Comparison of ENCODE assay signal across 8 mouse cellular contexts in the genomic region with DNA sequence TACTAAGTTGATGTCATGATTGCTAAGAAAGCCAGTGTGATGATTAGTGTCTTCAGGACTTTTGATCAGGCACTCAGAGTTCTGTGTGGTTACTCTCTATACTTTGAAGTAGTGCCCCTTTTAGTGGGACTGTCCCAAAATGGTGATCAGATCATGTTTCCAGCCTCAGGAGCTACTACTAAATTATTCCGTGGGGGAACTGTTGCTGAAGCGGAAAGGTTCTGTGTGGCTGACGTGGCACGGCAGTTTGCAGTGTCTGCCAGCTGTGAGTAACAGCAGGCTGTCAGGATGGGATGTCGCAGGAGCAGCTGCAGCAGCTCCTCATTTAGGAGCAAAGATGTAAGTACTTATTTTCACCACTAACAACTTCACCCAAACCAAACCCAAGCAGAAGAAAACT. TPM values are rescaled to one million over a fixed set of nuclear protein-coding genes. Genes with fewer than 3 reads are reported as not detected.
DNase-seq lines count a peak whose midpoint lies in the region; ATAC-seq and TF ChIP-seq lines count a peak whose summit lies in the region.

TSS of gene Sec16b (plus strand) at position 207 of the 400 bp plus-strand sequence.

- intact Hi-C loops in heart, postnatal 25 days (cut with DNase I): no loop called here

- no peak for TF ChIP-seq CTCF in midbrain, postnatal 0 days (IDR thresholded peaks at IDR 0.05)

- H3K36me3 ChIP-seq in midbrain, postnatal 0 days (ENCODE audit: insufficient read depth, low read length): no peaks in the 10 kb centered on the region
- no peaks in the 10 kb centered on the region for H3K36me3 ChIP-seq in midbrain, embryonic 13.5 days
- no peaks in the 10 kb centered on the region for H3K36me3 ChIP-seq in embryonic facial prominence, embryonic 11.5 days (replicated peaks; ENCODE audit: control insufficient read depth, insufficient read depth, low read depth, low read length)

- peak; percentile 49 for DNase-seq in midbrain, postnatal 0 days (ENCODE audit: low spot score)
- peak; percentile 59 for DNase-seq in embryonic facial prominence, embryonic 11.5 days (ENCODE audit: low spot score)
- peak; percentile 37 for DNase-seq in heart, postnatal 25 days (ENCODE audit: low spot score)
- peak; percentile 69 for DNase-seq in lung, postnatal 10 days
- DNase-seq in frontal cortex, postnatal 36 days (ENCODE audit: low spot score in 2 of 2): no peak
- no peak for DNase-seq in left cerebral cortex, adult 9 months (ENCODE audit: low spot score in 2 of 2)
- DNase-seq in cerebellum, postnatal 4 days (ENCODE audit: low spot score in 2 of 2): no peak

- no peaks in the 10 kb centered on the region for H3K9me3 ChIP-seq in midbrain, postnatal 0 days (ENCODE audit: low read length)
- no peaks in the 10 kb centered on the region for H3K9me3 ChIP-seq in midbrain, embryonic 13.5 days
- no peaks in the 10 kb centered on the region for H3K9me3 ChIP-seq in embryonic facial prominence, embryonic 11.5 days (replicated peaks; ENCODE audit: control insufficient read depth, low read length)

- H3K9ac ChIP-seq in midbrain, postnatal 0 days (replicated peaks; ENCODE audit: low read length, poor library complexity, severe bottlenecking): no peak within 1 kb of the TSS
- H3K9ac ChIP-seq in midbrain, embryonic 13.5 days (replicated peaks): no peak within 1 kb of the TSS
- no peak within 1 kb of the TSS for H3K9ac ChIP-seq in embryonic facial prominence, embryonic 11.5 days (replicated peaks; ENCODE audit: low read length)

- H3K27me3 ChIP-seq in midbrain, postnatal 0 days (ENCODE audit: insufficient read depth, low read length): no peaks in the 10 kb centered on the region
- H3K27me3 ChIP-seq in midbrain, embryonic 13.5 days: no peaks in the 10 kb centered on the region
- no peaks in the 10 kb centered on the region for H3K27me3 ChIP-seq in embryonic facial prominence, embryonic 11.5 days (ENCODE audit: control insufficient read depth, insufficient read depth, low read length)

- WGBS in midbrain, postnatal 0 days: 16% methylated on average over 5 of the region's 5 CpGs
- 28% methylated on average over 5 of the region's 5 CpGs for WGBS in midbrain, embryonic 13.5 days
- WGBS in embryonic facial prominence, embryonic 11.5 days: 24% methylated on average over 5 of the region's 5 CpGs

- 0 out of 2 replicates have a peak, but pooled peaks cover 2% of the 10 kb centered on the region for H3K4me1 ChIP-seq in midbrain, postnatal 0 days (ENCODE audit: insufficient read depth, low read length)
- H3K4me1 ChIP-seq in midbrain, embryonic 13.5 days (replicated peaks): peaks cover 15% of the 10 kb centered on the region
- no peaks in the 10 kb centered on the region for H3K4me1 ChIP-seq in embryonic facial prominence, embryonic 11.5 days (ENCODE audit: control insufficient read depth, insufficient read depth, low read length)

- no peak within 1 kb of the TSS for H3K27ac ChIP-seq in midbrain, postnatal 0 days (ENCODE audit: low read depth, low read length)
- no peak within 1 kb of the TSS for H3K27ac ChIP-seq in midbrain, embryonic 13.5 days
- no peak within 1 kb of the TSS for H3K27ac ChIP-seq in embryonic facial prominence, embryonic 11.5 days (replicated peaks; ENCODE audit: low read depth, low read length)

- no peak for ATAC-seq in midbrain, postnatal 0 days (ENCODE audit: low FRiP score)
- no peak for ATAC-seq in midbrain, embryonic 13.5 days
- ATAC-seq in embryonic facial prominence, embryonic 11.5 days (replicated peaks; ENCODE audit: insufficient number of reproducible peaks, low FRiP score, low TSS enrichment, low read depth): no peak

- H3K4me2 ChIP-seq in midbrain, postnatal 0 days (ENCODE audit: low read depth, low read length, poor library complexity, severe bottlenecking): no peak within 1 kb of the TSS
- no peak within 1 kb of the TSS for H3K4me2 ChIP-seq in midbrain, embryonic 13.5 days (replicated peaks)
- no peak within 1 kb of the TSS for H3K4me2 ChIP-seq in embryonic facial prominence, embryonic 11.5 days (ENCODE audit: low read depth, low read length)

- H3K4me3 ChIP-seq in midbrain, postnatal 0 days (ENCODE audit: low read depth, low read length): no peak within 1 kb of the TSS
- no peak within 1 kb of the TSS for H3K4me3 ChIP-seq in midbrain, embryonic 13.5 days (replicated peaks)
- no peak within 1 kb of the TSS for H3K4me3 ChIP-seq in embryonic facial prominence, embryonic 11.5 days (ENCODE audit: low read depth, low read length)

RNA-seq across cellular contexts. Expression of gene Sec16b, which starts in this region (rescaled TPM):
- 0.33 and 0.49 TPM in 2 replicates for total RNA-seq in midbrain, postnatal 0 days (2014; rRNA removed)
- polyA plus RNA-seq in midbrain, postnatal 0 days (2015; fragmentation: Nextera tagmentation; extraction: Ambion mirVana): 0.30 and 0.39 TPM in 2 replicates
- polyA plus RNA-seq in midbrain, embryonic 13.5 days (2015; fragmentation: Nextera tagmentation; extraction: Ambion mirVana): 0.26 and 0.32 TPM in 2 replicates
- polyA plus RNA-seq in embryonic facial prominence, embryonic 11.5 days (2014; fragmentation: Nextera tagmentation; extraction: Ambion mirVana): 0.99 and 1.1 TPM in 2 replicates
- total RNA-seq in heart, postnatal 25 days (2021): 1 to 10 TPM in 1 of 2 experiments, under 1 TPM in 1; 0.98 to 1.4 TPM

Comparison
In these comparisons a context has a peak if more than half of its experiments do, and no peak if none do; other contexts are left out.
1. Peak in DNase-seq in midbrain, postnatal 0 days; RNA of the gene not detected or under 1 TPM.
2. DNase-seq: peak in embryonic facial prominence, embryonic 11.5 days (single experiment), heart, postnatal 25 days (single experiment) and lung, postnatal 10 days (single experiment); none in frontal cortex, postnatal 36 days (0 of 2), left cerebral cortex, adult 9 months (0 of 2) and cerebellum, postnatal 4 days (0 of 2).